Mouse (Mus musculus) lung, adult 2 months (tissue): Measurements from ENCODE around the gene Dazap1.

Source experiments
- CTCF ChIP-seq: fragments of 200-500 bp; IDR thresholded peaks from 2 replicates; pipeline ENCODE4 v1.5.1; 2011; ENCODE audit warnings: mild to moderate bottlenecking, low read length, control low read depth; ENCODE audit not compliant: insufficient read depth
- POLR2A ChIP-seq: fragments of 200-500 bp; IDR thresholded peaks from 2 replicates; pipeline ENCODE4 v1.6.1; 2011; ENCODE audit warnings: low read depth, mild to moderate bottlenecking, control low read depth, low read length, borderline replicate concordance; ENCODE audit errors: extremely low read depth

- TF ChIP-seq CTCF (no peak), POLR2A (no peak)
These were observed 11.2 kb upstream of the Dazap1 start for GRCm38 (mm10) chr10:80250059-80250458.
